Mouse (Mus musculus) left cerebral cortex, postnatal 4 days (tissue): Measurements from ENCODE around the gene Als2. TPM values are rescaled to one million over a fixed set of nuclear protein-coding genes. Genes with fewer than 3 reads are reported as not detected.

Experiments
- DNase-seq: peaks from one replicate; pipeline ENCODE4 v3.0.0-alpha.2; 2022
- intact Hi-C: fragments of 180-260 bp; cut with DNase I; formaldehyde crosslinking; loops from one replicate; pipeline ENCODE4 v1.15.1; 2025
- total RNA-seq, 2 experiments: library from RNA; stranded (reverse); gene quantifications; 2 replicates each; pipeline ENCODE4 v1.2.3; 2021

The Als2 gene
- 10 to 100 TPM; 41.3 to 42.8 TPM for total RNA-seq

GRCm38 (mm10) chr1:59236856-59237441 lies at the start of gene Als2:
TSS of gene Als2 (minus strand) at chr1:59237231.
- peak; percentile 100 for DNase-seq
- intact Hi-C loops = no loop called here

GRCm38 (mm10) chr1:59286316-59286850 lies 49.4 kb upstream of the Als2 start:
- intact Hi-C loops = no loop called here
- no peak for DNase-seq

DNA sequence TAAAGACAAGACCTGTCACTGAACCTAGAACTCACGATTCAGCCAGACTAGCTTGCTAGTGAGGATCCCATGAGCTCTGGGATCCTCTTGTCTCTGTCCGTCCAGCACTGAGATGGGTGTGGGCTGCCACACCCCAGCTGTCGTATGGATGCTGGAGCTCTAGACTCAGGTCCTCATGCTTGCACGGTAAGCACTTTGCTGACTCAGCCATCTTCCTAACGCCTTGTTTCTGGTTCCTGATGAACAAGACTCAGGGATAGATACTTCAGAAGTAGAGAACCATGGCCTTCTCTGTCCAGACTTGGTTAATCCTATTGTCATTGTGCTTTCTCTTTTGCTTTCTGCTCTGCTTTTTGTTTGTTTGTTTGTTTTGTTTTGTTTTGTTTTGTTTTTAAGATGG lies 48.8 kb upstream of the Als2 start:
- intact Hi-C loops = no loop called here
- DNase-seq = no peak

GRCm38 (mm10) chr1:59272189-59272588 lies 35.2 kb upstream of the Als2 start:
- DNase-seq = no peak
- intact Hi-C loops = no loop called here

DNA sequence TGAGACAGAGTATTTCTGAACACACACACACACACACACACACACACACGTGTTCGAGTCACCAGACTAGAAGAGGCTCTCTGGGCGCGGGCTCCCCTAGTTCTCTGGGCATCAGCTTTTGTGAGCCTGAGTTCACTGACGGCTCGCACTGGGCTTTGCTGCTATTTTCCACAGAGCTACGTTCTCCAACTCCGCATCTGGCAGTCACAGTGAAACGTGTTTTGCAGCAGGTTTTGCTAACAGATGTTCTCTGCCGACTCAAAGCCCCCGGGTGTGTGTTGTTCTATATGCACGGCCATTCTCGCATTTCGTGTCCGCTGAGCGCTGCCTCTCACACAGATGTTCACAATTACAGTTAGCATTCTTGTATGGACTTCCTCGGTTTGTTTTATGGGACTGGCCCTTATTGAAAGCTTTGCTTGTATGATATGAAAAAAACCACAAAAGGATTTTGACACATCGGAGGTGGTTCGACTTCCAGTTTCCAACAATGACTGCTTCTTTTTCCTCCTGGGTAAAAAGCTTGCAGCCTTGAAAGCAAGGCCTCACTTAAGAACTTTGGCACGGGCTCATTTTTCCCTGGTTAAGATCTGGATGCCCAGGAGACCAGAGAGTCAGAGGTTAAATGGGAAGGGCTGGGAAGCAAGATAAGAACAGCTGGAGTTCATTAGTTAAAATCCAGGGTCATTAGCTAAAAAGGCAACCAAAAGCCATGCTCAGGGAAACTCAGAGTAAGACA lies 33.1 kb upstream of the Als2 start:
- intact Hi-C loops = no loop called here
- DNase-seq = no peak

- DNase-seq = no peak
- intact Hi-C loops = no loop called here
These were observed 32.4 kb upstream of the Als2 start for GRCm38 (mm10) chr1:59269466-59269865.

GRCm38 (mm10) chr1:59268931-59269330 lies 31.9 kb upstream of the Als2 start:
- intact Hi-C loops = no loop called here

DNA sequence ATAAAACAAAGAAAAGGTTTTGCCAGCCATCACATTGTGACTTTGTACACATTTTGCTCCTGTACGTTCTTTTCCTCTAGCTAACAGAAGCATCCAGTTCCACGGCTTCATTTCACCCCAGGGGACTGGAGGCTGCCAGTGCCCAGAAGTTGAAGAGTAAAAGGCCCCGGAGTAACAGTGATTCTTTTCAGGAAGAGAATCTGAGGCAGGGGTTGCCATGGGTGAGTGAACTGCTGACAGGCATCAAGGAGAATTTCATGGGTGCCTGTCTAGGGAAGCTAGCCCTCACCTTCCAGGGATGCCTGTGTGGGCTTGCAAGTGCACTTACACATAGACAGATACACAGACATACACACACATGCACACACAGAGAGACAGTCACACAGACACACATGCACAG lies 20.7 kb upstream of the Als2 start:
- no peak for DNase-seq
- intact Hi-C loops = loop anchor here (10.0 kb wide), 1 partner anchor 367 kb away; no protein-coding TSS in a partner anchor

More at GRCm38 (mm10) chr1:59268931-59269330, 31.9 kb upstream of the Als2 start:
- DNase-seq = no peak

DNA sequence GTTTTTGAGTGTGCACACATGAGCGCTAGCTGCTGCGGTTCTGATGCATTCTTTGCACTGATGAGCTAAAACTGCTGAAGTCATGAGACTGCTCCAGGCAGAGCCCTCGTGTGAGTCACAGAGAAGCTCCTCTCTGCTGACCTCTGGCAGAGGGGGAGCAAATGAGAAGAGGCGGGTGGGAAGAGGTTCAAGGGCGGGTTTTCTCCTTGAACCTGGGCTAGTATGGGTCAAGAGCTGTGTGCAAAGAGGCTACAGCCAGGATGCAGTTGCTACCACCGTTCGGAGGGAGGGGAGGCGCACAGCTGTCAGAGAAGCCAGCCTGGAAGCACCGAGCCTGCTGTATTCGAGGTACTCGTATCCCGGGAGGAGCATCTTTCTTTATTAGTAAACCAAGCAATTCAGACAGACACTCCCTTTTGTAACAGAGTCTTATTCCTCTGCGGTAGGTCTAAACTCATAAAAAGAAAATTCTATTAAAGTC lies 19.8 kb upstream of the Als2 start, which contains the start of gene Cdk15:
Gene Cdk15 (plus strand): TSS at position 156 of the 481 bp plus-strand sequence.
- intact Hi-C loops = loop anchor here (10.0 kb wide), 1 partner anchor 368 kb away; no protein-coding TSS in a partner anchor
- DNase-seq = no peak

DNA sequence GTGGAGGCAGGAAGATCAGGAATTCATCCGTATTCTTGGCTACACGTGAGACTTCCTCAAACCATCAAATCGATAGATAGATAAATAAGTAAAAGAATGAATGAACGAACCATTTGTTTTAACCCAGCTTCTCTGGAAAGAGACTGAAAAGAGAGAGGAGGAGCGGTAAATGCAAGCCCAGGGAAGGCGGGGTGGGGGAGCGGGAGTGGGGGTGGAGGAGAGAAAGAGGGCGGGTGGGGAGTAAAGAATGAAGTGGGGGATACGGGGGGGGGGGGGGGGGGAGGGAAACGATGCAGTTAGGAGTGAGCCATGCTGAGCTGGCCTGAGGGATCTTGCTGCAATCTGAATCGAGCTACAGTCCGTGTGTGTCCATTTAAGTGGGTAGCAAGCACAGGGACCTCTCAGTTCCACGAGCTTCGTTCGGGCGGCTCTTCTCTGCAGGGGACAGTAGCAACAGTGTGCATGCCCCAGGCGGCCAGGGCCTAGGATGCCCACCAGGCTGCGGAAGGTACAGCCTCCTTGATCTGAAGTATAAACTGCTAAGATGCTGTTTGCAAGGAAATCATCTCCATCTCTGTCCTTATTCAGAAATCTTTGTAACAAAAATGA lies 16.4 kb upstream of the Als2 start:
- DNase-seq = peak; percentile 15
- intact Hi-C loops = loop anchor here (10.0 kb wide), 1 partner anchor 371 kb away; no protein-coding TSS in a partner anchor

DNA sequence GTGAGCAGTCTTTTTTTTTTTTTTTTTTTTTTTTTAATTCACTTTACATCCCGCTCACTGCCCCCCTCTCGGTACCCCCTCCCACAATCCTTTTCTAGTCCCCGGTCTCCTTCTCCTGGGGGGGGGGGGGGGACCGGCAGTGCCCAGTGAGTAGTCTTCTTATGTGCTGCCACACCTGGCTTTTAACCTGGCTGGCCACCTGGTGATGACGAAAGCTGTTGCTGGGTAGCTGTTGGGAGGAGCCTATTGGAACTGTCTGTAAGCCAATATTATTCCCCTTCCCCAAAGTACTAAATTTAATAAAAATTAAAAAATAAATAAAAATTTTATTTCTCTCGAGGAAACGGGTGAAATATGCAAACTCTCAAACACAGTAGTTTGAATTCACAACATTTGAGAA lies 15.7 kb upstream of the Als2 start:
- peak; percentile 25 for DNase-seq
- intact Hi-C loops = loop anchor here (10.0 kb wide), 1 partner anchor 372 kb away; no protein-coding TSS in a partner anchor

- intact Hi-C loops = no loop called here
- peak; percentile 70 for DNase-seq
These were observed 10.6 kb upstream of the Als2 start for GRCm38 (mm10) chr1:59247602-59248001.

- intact Hi-C loops = no loop called here
- DNase-seq = no peak
These were observed 6.7 kb upstream of the Als2 start for GRCm38 (mm10) chr1:59243770-59244169.

- intact Hi-C loops = no loop called here
These were observed 682 bp upstream of the Als2 start for GRCm38 (mm10) chr1:59237614-59238211.

GRCm38 (mm10) chr1:59229187-59229586 lies 7.8 kb downstream of the Als2 start:
- no peak for DNase-seq
- intact Hi-C loops = no loop called here

More at GRCm38 (mm10) chr1:59237614-59238211, 682 bp upstream of the Als2 start:
- peak; percentile 63 for DNase-seq

- intact Hi-C loops = no loop called here
These were observed 8.5 kb downstream of the Als2 start for GRCm38 (mm10) chr1:59228552-59228951.

DNA sequence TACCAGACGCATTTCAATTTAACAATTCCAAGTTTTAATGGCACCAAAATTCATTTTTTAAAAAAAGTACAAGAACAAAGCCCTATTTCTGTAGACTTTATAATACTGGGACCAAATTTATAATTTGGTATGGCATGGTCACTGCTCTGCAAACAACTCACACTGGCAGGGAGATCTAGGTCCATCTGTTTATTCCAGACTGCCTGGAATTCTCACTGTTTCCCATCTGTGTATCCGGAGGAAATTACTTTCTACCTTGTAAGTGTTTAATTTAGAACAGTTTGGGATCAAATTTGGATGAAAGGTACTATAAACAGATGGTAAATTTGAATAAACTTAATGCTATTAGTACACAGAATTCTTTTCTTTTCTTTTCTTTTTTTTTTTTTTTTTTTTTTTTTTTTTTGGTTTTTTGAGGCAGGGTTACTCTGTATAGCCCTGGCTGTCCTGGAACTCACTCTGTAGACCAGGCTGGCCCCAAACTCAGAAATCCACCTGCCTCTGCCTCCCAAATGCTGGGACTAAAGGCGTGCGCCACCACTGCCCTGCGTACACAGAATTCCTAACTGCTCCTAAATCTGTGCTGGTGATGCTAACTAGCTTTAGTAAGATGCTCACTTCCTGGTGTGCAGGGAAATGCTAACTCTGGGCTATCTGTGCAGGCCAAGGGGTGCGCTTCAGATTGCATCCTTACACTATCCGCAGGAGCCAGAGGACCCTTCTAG lies 14.8 kb downstream of the Als2 start:
- DNase-seq = no peak
- intact Hi-C loops = no loop called here

More at GRCm38 (mm10) chr1:59228552-59228951, 8.5 kb downstream of the Als2 start:
- no peak for DNase-seq

GRCm38 (mm10) chr1:59221591-59221990 lies 15.4 kb downstream of the Als2 start:
- intact Hi-C loops = no loop called here
- DNase-seq = no peak

GRCm38 (mm10) chr1:59220371-59220770 lies 16.7 kb downstream of the Als2 start:
- DNase-seq = no peak
- intact Hi-C loops = no loop called here

- peak; percentile 49 for DNase-seq
- intact Hi-C loops = no loop called here
These were observed 21.6 kb downstream of the Als2 start for GRCm38 (mm10) chr1:59215446-59215845.
